ENCODE assay signal across 11 mouse cellular contexts in the genomic region with DNA sequence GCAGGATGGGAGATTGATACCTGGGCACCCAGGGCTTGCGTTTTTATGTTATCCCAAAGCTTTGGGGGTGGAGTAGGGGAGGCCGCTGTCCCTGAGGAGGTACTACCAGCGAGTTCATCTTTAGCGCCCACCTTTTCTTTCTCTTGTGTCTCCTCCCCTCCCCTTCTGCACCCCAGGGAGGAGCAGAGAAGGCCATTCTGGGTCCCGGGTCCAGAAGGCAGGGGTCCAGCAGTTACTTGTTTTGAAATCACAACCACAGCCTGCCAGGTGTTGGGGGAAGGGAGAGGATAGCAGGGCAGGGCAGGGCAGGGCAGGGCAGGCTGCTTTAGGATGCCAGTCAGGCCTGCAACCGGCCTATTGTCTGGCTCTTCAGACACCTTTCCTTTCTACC. TPM values are rescaled to one million over a fixed set of nuclear protein-coding genes. Genes with fewer than 3 reads are reported as not detected.
A peak's percentile ranks its signal among the peaks of the same experiment; 100 is the strongest.
DNase-seq lines count a peak whose midpoint lies in the region; ATAC-seq and TF ChIP-seq lines count a peak whose summit lies in the region.
"Had no signal": no experiment of that assay in that cellular context is flagged by ENCODE, and none has a peak within 500 bp of the region (broad histone marks: within the 10 kb centered on the region; RNA-seq: fewer than 3 reads in every experiment).

No protein-coding gene starts in this region.

- peaks cover 32% of the 10 kb centered on the region for H3K27me3 ChIP-seq in heart, embryonic 11.5 days (ENCODE audit: control insufficient read depth, insufficient read depth, low read length)
- H3K27me3 ChIP-seq in C2C12 (ENCODE audit: control insufficient read depth, insufficient read depth, insufficient read length), result no peaks in the 10 kb centered on the region
- peaks cover 55% of the 10 kb centered on the region for H3K27me3 ChIP-seq in forebrain, embryonic 10.5 days (ENCODE audit: poor library complexity, severe bottlenecking)
- peaks cover 53% of the 10 kb centered on the region for H3K27me3 ChIP-seq in limb, embryonic 13.5 days

- peak overlapping the region; percentile 59 for H3K4me3 ChIP-seq in heart, embryonic 11.5 days (ENCODE audit: low read depth, low read length)
- H3K4me3 ChIP-seq in C2C12 (ENCODE audit: insufficient read depth, poor library complexity, severe bottlenecking), result peak overlapping the region; percentile 32
- H3K4me3 ChIP-seq in forebrain, embryonic 10.5 days, result peak overlapping the region; percentile 78
- peak overlapping the region; percentile 55 for H3K4me3 ChIP-seq in limb, embryonic 13.5 days

- peaks cover 6% of the 10 kb centered on the region; the same call in 1 of the 2 replicates for H3K4me1 ChIP-seq in heart, embryonic 11.5 days (ENCODE audit: control insufficient read depth, insufficient read depth, low read length)
- peaks cover 27% of the 10 kb centered on the region for H3K4me1 ChIP-seq in forebrain, embryonic 10.5 days
- peaks cover 8% of the 10 kb centered on the region for H3K4me1 ChIP-seq in limb, embryonic 13.5 days

- H3ac ChIP-seq in C2C12 (ENCODE audit: control insufficient read depth, insufficient read length, low read depth), result peak overlapping the region; percentile 32

- H3K9me3 ChIP-seq in heart, embryonic 11.5 days (replicated peaks; ENCODE audit: control insufficient read depth, low read length), result no peaks in the 10 kb centered on the region
- no peaks in the 10 kb centered on the region for H3K9me3 ChIP-seq in forebrain, embryonic 10.5 days
- H3K9me3 ChIP-seq in limb, embryonic 13.5 days, result no peaks in the 10 kb centered on the region

- no peak for ATAC-seq in heart, embryonic 11.5 days (replicated peaks; ENCODE audit: insufficient number of reproducible peaks, low FRiP score, low TSS enrichment)
- no peak for ATAC-seq in limb, embryonic 13.5 days (ENCODE audit: low FRiP score, low read depth)

- WGBS in heart, embryonic 11.5 days (ENCODE audit: insufficient replicate concordance), result 10% methylated on average over 6 of the region's 6 CpGs
- WGBS in forebrain, embryonic 10.5 days, result 5% methylated on average over 6 of the region's 6 CpGs
- WGBS in limb, embryonic 13.5 days, result 12% methylated on average over 6 of the region's 6 CpGs

- H3K79me3 ChIP-seq in C2C12 (ENCODE audit: low read depth), result no peaks in the 10 kb centered on the region

- H3K4me2 ChIP-seq in heart, embryonic 11.5 days, result peak overlapping the region; percentile 98
- peak overlapping the region; percentile 95 for H3K4me2 ChIP-seq in limb, embryonic 13.5 days (replicated peaks)

- H3K9ac ChIP-seq in heart, embryonic 11.5 days (ENCODE audit: low read depth, low read length), result peak overlapping the region; percentile 74; the same call in 1 of the 2 replicates
- H3K9ac ChIP-seq in limb, embryonic 13.5 days, result peak overlapping the region; percentile 70

- H3K36me3 ChIP-seq in heart, embryonic 11.5 days (ENCODE audit: control insufficient read depth, insufficient read depth, low read length), result no peaks in the 10 kb centered on the region
- H3K36me3 ChIP-seq in C2C12 (ENCODE audit: control insufficient read depth, insufficient read depth), result no peaks in the 10 kb centered on the region
- H3K36me3 ChIP-seq in forebrain, embryonic 10.5 days (replicated peaks), result no peaks in the 10 kb centered on the region
- no peaks in the 10 kb centered on the region for H3K36me3 ChIP-seq in limb, embryonic 13.5 days

- H3K79me2 ChIP-seq in C2C12 (ENCODE audit: control insufficient read depth, insufficient read depth), result peaks cover 16% of the 10 kb centered on the region

- TF ChIP-seq CTCF in C2C12 (IDR thresholded peaks at IDR 0.05; ENCODE audit: control insufficient read depth, insufficient read depth, insufficient read length), result no peak

- no peak overlapping the region for H3K27ac ChIP-seq in heart, embryonic 11.5 days (ENCODE audit: low read depth, low read length)
- peak overlapping the region; percentile 89 for H3K27ac ChIP-seq in forebrain, embryonic 10.5 days
- no peak overlapping the region for H3K27ac ChIP-seq in limb, embryonic 13.5 days

- no peak for DNase-seq in heart, adult 11 months
- no peak for DNase-seq in forebrain, embryonic 10.5 days (ENCODE audit: extremely low spot score, low spot score)
- no peak for DNase-seq in urinary bladder, postnatal 14 days (ENCODE audit: low spot score)
- no peak for DNase-seq in spleen, postnatal 14 days (ENCODE audit: low spot score in 2 of 2)
- no peak for DNase-seq in frontal cortex, postnatal 25 days (ENCODE audit: low spot score in 2 of 2)
- DNase-seq: adrenal gland, postnatal 14 days had no signal

TF ChIP-seq in C2C12, 6 proteins besides CTCF, POLR2A, EP300 and RAD21:
- TF ChIP-seq MAX (IDR thresholded peaks at IDR 0.05) (no peak), MYOD1 (IDR thresholded peaks at IDR 0.05; ENCODE audit: control insufficient read depth, insufficient read length, low read depth) (no peak), MYOG (IDR thresholded peaks at IDR 0.05; ENCODE audit: control insufficient read depth, extremely low read depth, insufficient read length) (no peak), FOSL1 (IDR thresholded peaks at IDR 0.05; ENCODE audit: insufficient read depth, low read length, poor library complexity, severe bottlenecking) (no peak), CEBPB (IDR thresholded peaks at IDR 0.05; ENCODE audit: low read depth) (no peak), USF1 (IDR thresholded peaks at IDR 0.05; ENCODE audit: low read depth) (no peak)

RNA-seq across cellular contexts. Expression of gene Add2, which starts 0.8 kb away (rescaled TPM):
- polyA plus RNA-seq in heart, embryonic 11.5 days (2014; fragmentation: Nextera tagmentation; extraction: Ambion mirVana), result 11.9 and 16.4 TPM in 2 replicates
- 6.7 TPM for polyA plus RNA-seq in C2C12 (2012; fragmentation: generic; extraction: Trizol)
- 30.7 and 36.5 TPM in 2 replicates for polyA plus RNA-seq in forebrain, embryonic 10.5 days (2016; fragmentation: Nextera tagmentation; extraction: Ambion mirVana)
- polyA plus RNA-seq in limb, embryonic 13.5 days (2015; fragmentation: Nextera tagmentation; extraction: Ambion mirVana), result 4.1 and 5.4 TPM in 2 replicates

RNA-seq across cellular contexts. Expression of gene Figla, which starts 13.3 kb away (rescaled TPM):
- not detected in 2 replicates for polyA plus RNA-seq in heart, embryonic 11.5 days (2014; fragmentation: Nextera tagmentation; extraction: Ambion mirVana)
- polyA plus RNA-seq in C2C12 (2012; fragmentation: generic; extraction: Trizol), result 0.05 TPM
- polyA plus RNA-seq in forebrain, embryonic 10.5 days (2016; fragmentation: Nextera tagmentation; extraction: Ambion mirVana), result not detected in 2 replicates
- not detected in 2 replicates for polyA plus RNA-seq in limb, embryonic 13.5 days (2015; fragmentation: Nextera tagmentation; extraction: Ambion mirVana)
- polyA plus RNA-seq: liver, embryonic 16.5 days; small intestine, adult 2 months had no signal
